8 mouse cellular contexts compared by ENCODE assay signal in the genomic region with DNA sequence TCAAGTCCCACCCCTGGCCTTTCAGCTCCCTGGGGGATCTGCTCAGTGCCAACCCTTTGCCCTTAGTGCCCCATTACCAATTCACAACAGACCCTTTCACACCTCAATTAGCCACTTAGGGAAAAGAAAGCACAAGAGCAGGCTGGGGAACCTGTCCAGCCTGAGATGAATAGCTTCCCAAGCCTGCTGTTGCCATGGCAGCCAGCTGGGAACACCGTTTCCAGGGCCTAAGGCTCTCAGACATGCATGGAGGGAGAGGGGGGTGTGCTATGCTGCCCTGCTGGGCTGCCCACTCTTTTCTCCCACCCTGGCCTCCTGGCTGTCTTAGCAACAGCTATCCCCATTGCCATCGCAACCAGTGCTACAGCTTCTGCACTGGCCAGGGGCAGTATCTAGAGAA. TPM values are rescaled to one million over a fixed set of nuclear protein-coding genes. Genes with fewer than 3 reads are reported as not detected.
A peak's percentile ranks its signal among the peaks of the same experiment; 100 is the strongest.
DNase-seq lines count a peak whose midpoint lies in the region; ATAC-seq lines count a peak whose summit lies in the region.

No protein-coding gene starts in this region.

- H3K27ac ChIP-seq in hindbrain, embryonic 12.5 days = peak overlapping the region; percentile 83
- H3K27ac ChIP-seq in neural tube, embryonic 15.5 days (replicated peaks) = peak overlapping the region; percentile 73

- no peak overlapping the region for H3K4me3 ChIP-seq in hindbrain, embryonic 12.5 days
- H3K4me3 ChIP-seq in neural tube, embryonic 15.5 days (replicated peaks) = no peak overlapping the region

- H3K9me3 ChIP-seq in hindbrain, embryonic 12.5 days (replicated peaks) = no peaks in the 10 kb centered on the region
- no peaks in the 10 kb centered on the region for H3K9me3 ChIP-seq in neural tube, embryonic 15.5 days (replicated peaks)

- H3K9ac ChIP-seq in hindbrain, embryonic 12.5 days = no peak overlapping the region
- no peak overlapping the region for H3K9ac ChIP-seq in neural tube, embryonic 15.5 days (replicated peaks)

- H3K27me3 ChIP-seq in hindbrain, embryonic 12.5 days = peaks cover 11% of the 10 kb centered on the region
- peaks cover 7% of the 10 kb centered on the region; the same call in 1 of the 2 replicates for H3K27me3 ChIP-seq in neural tube, embryonic 15.5 days (replicated peaks)

- H3K36me3 ChIP-seq in hindbrain, embryonic 12.5 days = no peaks in the 10 kb centered on the region
- no peaks in the 10 kb centered on the region for H3K36me3 ChIP-seq in neural tube, embryonic 15.5 days

- H3K4me1 ChIP-seq in hindbrain, embryonic 12.5 days = peaks cover 27% of the 10 kb centered on the region
- peaks cover 30% of the 10 kb centered on the region for H3K4me1 ChIP-seq in neural tube, embryonic 15.5 days

- DNase-seq in R1 (ENCODE audit: low read depth, low spot score) = peak; percentile 58
- DNase-seq in embryo, embryonic 10.5 days (ENCODE audit: low spot score) = peak; percentile 94
- peak; percentile 42 to 70 for DNase-seq in layer of hippocampus, postnatal 36 days
- DNase-seq in spleen, adult 12 weeks (ENCODE audit: low spot score) = no peak
- DNase-seq in testis, postnatal 10 days (ENCODE audit: low spot score) = no peak
- no peak for DNase-seq in heart, postnatal 36 days

- H3K4me2 ChIP-seq in hindbrain, embryonic 12.5 days (replicated peaks) = peak overlapping the region; percentile 21; the same call in 1 of the 2 replicates
- H3K4me2 ChIP-seq in neural tube, embryonic 15.5 days = no peak overlapping the region

- intact Hi-C loops in heart, postnatal 36 days (cut with DNase I) = no loop called here

- 6% methylated on average over 2 of the region's 2 CpGs for WGBS in hindbrain, embryonic 12.5 days
- 0% methylated on average over 2 of the region's 2 CpGs for WGBS in neural tube, embryonic 15.5 days

- ATAC-seq in hindbrain, embryonic 12.5 days (ENCODE audit: low FRiP score) = peak; percentile 98
- ATAC-seq in neural tube, embryonic 15.5 days (ENCODE audit: low FRiP score) = peak; percentile 95

RNA-seq across cellular contexts. Expression of a gene that starts 47.9 kb away (rescaled TPM):
- polyA plus RNA-seq in hindbrain, embryonic 12.5 days (2016; fragmentation: Nextera tagmentation; extraction: Ambion mirVana) = 131 and 133 TPM in 2 replicates
- 10 to 100 TPM; 42.5 to 43.2 TPM for total RNA-seq in layer of hippocampus, postnatal 36 days (2021)
- 42.3 and 45.0 TPM in 2 replicates for polyA plus RNA-seq in neural tube, embryonic 15.5 days (2015; fragmentation: Nextera tagmentation; extraction: Ambion mirVana)
- total RNA-seq in heart, postnatal 36 days (2021) = 10 to 100 TPM; 14.3 to 18.3 TPM

Comparison
In these comparisons a context has a peak if more than half of its experiments do, and no peak if none do; other contexts are left out.
1. DNase-seq: peak in R1 (single experiment), embryo, embryonic 10.5 days (single experiment) and layer of hippocampus, postnatal 36 days (2 of 2); none in spleen, adult 12 weeks (single experiment), testis, postnatal 10 days (single experiment) and heart, postnatal 36 days (0 of 2).